Mouse (Mus musculus): Measurements from ENCODE around the gene Habp2. TPM values are rescaled to one million over a fixed set of nuclear protein-coding genes. Genes with fewer than 3 reads are reported as not detected.

Habp2 gene
- polyA plus RNA-seq, 1 experiment, result not detected

DNA sequence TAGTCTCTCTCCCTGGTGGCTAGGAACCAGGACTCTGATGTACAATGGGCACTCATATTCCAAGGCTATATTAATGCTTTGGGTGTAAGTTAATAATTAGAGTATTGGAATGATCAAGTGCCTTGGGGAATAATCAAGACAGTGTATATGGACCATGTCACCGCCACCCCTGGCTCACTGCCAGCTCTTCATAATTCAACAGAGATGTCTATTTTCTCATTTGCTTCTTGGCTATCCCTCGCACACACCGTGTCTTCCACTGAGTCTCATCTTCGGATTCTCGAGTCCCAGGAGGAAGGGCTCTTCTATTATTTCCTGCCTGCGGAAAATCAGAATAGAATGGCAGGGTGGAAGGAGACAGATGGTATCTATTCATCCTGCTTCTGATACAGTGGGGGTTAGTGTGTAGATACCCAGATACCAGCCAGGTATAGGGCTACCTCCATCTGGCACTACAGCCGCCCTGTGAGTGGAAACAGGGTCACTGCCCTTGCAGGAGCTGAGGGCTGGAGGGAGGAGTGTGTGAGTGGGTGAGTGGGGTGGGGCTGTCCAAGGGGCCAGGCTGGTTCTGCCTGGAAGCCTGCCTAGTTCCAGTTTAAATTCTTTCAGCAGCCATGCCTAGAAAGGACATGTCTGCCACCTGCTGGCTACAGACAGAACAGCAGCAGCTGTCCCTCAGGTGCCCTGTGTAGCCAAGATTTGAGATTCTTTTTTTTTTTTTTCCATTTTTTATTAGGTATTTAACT, 7.9 kb downstream of the Habp2 start:
- peak; percentile 22 to 86 for DNase-seq (ENCODE audit: extremely low spot score in 1 of 2, low spot score in 1 of 2)

GRCm38 (mm10) chr19:56296668-56297067, 9.7 kb downstream of the Habp2 start:
- no peak for DNase-seq (ENCODE audit: extremely low spot score in 1 of 2, low spot score in 1 of 2)

DNA sequence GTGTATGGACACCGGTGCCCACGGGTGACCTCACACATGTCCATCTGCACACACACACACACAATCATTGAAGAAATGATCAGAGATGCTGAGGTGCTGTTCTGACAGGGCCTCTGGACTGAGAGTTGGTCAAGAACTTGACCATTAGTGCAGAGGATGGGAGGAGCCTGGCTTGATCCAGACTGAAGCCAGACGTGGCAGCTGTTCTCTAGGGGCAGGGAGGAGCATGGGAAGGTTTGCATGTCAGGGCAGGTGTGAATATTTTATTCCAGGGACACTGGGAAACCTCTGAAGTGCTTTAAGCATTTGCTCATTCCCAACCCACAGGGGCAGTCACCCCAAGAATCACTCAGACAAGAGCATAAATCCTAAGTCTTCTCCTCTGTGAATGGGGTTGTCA, 10.3 kb downstream of the Habp2 start:
- no peak for DNase-seq (ENCODE audit: extremely low spot score in 1 of 2, low spot score in 1 of 2)

GRCm38 (mm10) chr19:56300835-56301234, 13.9 kb downstream of the Habp2 start:
- peak in 1 of 2 experiments; percentile 10 for DNase-seq (ENCODE audit: extremely low spot score in 1 of 2, low spot score in 1 of 2)

GRCm38 (mm10) chr19:56316531-56316930, 29.6 kb downstream of the Habp2 start:
- DNase-seq (ENCODE audit: extremely low spot score in 1 of 2, low spot score in 1 of 2), result no peak

- no peak for DNase-seq (ENCODE audit: extremely low spot score in 1 of 2, low spot score in 1 of 2)
Observed at GRCm38 (mm10) chr19:56319219-56319618, 32.3 kb downstream of the Habp2 start.

DNA sequence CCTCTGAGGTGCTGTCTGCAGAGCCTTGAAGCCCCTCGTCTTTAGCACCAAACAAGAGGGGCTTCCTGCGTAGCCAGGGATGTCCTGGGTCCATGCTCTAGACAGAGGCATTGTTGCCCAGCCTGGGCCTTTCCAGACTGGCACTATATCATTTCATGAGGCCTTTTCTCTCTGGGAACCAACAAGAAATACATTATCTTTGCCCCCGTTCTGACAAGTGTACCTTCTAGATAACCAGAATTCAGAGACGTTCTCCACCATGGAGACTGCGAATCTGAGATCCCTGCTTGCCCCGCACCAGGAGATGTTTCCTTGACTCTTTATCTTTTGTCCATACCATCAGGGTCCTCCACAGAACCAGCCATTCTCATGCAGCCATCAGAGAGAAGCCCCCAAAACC, 32.7 kb downstream of the Habp2 start:
- DNase-seq (ENCODE audit: extremely low spot score in 1 of 2, low spot score in 1 of 2), result no peak

DNA sequence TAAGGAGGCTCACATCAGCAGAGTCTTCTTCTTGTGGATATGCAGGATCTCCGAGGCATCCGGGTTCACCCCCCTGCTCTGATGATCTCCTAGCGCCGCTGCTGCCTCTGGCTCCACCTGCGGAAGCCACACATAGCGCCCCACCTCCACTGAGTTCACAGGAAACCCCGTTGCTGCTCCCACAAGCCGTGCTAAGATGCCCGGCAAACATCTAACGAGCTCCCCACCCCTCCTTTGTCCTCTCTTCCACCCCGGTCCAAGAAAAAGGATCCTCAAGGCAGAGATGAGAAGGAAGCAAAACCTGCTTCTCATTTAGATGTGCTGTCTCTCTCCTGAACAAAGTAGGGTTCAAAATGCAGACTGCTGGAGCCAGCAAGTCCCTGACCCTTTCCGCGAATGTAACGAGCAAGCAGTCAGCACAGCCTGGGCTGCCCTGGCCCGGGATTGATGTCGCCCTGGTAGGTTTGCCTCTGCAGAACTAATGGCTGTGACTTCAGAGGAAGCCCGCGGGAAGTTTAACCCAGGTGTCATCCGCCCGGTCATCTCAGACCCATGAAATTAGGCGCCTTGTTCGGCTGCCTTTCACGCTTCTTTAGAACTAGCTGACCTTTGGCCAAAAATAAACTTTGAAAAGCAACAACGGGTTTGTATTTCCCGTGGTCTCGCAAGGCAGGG, 33.4 kb downstream of the Habp2 start:
- no peak for DNase-seq (ENCODE audit: extremely low spot score in 1 of 2, low spot score in 1 of 2)

GRCm38 (mm10) chr19:56321303-56321920, 34.5 kb downstream of the Habp2 start:
- no peak for DNase-seq (ENCODE audit: extremely low spot score in 1 of 2, low spot score in 1 of 2)

- no peak for DNase-seq (ENCODE audit: extremely low spot score in 1 of 2, low spot score in 1 of 2)
Observed at GRCm38 (mm10) chr19:56325676-56326075, 38.7 kb downstream of the Habp2 start.

GRCm38 (mm10) chr19:56326243-56326855, 39.4 kb downstream of the Habp2 start:
- DNase-seq (ENCODE audit: extremely low spot score in 1 of 2, low spot score in 1 of 2), result no peak

GRCm38 (mm10) chr19:56336321-56336720, 49.4 kb downstream of the Habp2 start:
- DNase-seq (ENCODE audit: extremely low spot score in 1 of 2, low spot score in 1 of 2), result no peak

GRCm38 (mm10) chr19:56336826-56337225, 49.9 kb downstream of the Habp2 start:
- DNase-seq (ENCODE audit: extremely low spot score in 1 of 2, low spot score in 1 of 2), result no peak

GRCm38 (mm10) chr19:56342006-56342405, 55.1 kb downstream of the Habp2 start:
- DNase-seq (ENCODE audit: extremely low spot score in 1 of 2, low spot score in 1 of 2), result no peak

GRCm38 (mm10) chr19:56343869-56344563, 57.1 kb downstream of the Habp2 start:
- peak; percentile 20 to 25 for DNase-seq (ENCODE audit: extremely low spot score in 1 of 2, low spot score in 1 of 2)

GRCm38 (mm10) chr19:56346016-56346415, 59.1 kb downstream of the Habp2 start:
- DNase-seq (ENCODE audit: extremely low spot score in 1 of 2, low spot score in 1 of 2), result peak in 1 of 2 experiments; percentile 63

- DNase-seq (ENCODE audit: extremely low spot score in 1 of 2, low spot score in 1 of 2), result no peak
Observed at GRCm38 (mm10) chr19:56346750-56347149, 59.8 kb downstream of the Habp2 start.

GRCm38 (mm10) chr19:56349295-56349694, 62.4 kb downstream of the Habp2 start:
- no peak for DNase-seq (ENCODE audit: extremely low spot score in 1 of 2, low spot score in 1 of 2)

DNA sequence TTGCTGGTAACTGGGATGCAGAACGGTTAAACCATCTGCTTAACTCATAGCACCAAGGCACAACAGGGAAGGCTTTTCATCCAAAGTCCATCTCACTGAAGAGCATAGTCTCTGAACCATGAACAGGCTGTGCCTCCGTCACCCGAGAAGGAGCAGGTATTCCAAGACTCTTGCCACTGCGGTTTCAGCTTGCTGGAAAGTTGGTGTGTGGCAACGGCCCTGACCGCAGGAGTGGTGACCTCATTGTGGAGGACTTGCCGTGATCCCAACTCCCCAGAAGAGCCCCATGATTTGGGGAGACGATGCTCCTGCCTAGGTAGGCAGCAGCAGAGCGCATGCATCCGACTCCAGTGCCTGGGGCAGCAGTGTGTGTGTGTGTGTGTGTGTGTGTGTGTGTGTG, 66.8 kb downstream of the Habp2 start:
- no peak for DNase-seq (ENCODE audit: extremely low spot score in 1 of 2, low spot score in 1 of 2)

DNA sequence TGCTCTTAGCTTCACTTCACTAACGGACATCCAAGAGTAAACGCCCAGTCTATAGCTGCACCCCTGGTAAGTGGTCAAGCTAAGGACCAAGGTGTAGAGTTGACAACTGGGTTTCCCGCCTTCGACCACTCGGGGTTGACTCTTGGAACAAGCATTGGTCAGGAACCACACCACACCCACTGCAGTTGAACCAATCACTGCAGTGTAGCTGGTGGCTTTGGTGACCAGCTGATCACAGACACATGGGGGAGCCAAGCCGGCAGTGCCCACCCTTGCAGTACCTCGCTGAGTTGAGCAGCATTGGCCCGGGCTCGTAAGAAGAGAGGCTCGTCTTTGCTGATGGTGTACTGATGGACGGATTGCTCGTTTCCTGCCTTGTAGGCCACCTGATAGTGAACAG, 68.3 kb downstream of the Habp2 start:
- no peak for DNase-seq (ENCODE audit: extremely low spot score in 1 of 2, low spot score in 1 of 2)
